Mouse (Mus musculus): ENCODE results near the gene Rbmxl2. TPM values are rescaled to one million over a fixed set of nuclear protein-coding genes. Genes with fewer than 3 reads are reported as not detected.

Gene Rbmxl2
- total RNA-seq (2012; rRNA removed): not detected in 2 replicates
- total RNA-seq (2014; rRNA removed): not detected in 2 replicates
- not detected in 2 replicates for polyA plus RNA-seq (2012; ENCODE audit: insufficient read length, low read depth)

DNA sequence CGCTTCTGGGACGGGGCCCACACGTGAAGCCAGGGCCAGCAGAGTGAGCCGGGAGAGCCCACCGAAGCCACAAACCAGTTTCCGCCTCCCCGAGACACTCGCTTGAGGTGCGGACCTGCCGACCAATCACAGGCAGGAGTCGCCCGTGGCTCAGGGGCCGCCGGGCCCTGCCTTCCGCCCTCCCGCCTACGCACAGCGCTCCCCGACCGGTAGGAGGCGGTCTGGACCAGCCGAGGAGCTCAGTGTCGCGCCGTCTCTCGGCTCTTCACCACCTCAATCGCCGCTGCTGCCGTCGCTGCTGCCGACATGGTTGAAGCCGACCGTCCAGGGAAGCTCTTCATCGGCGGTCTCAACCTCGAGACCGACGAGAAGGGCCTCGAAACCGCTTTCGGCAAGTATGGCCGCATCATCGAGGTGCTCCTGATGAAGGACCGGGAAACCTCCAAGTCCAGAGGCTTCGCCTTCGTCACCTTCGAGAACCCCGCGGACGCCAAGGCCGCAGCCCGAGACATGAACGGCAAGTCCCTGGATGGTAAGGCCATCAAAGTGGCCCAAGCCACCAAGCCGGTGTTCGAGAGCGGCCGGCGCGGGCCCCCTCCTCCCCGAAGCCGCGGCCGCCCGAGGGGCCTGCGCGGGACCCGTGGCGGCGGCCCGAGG, at the start of gene Rbmxl2:
Gene Rbmxl2, plus strand, starts transcription at position 242 of the 657 bp plus-strand sequence.
- no peak for DNase-seq (ENCODE audit: extremely low read depth)
- in situ Hi-C loops (cut with MboI; ENCODE audit: low pct_ligation_motif_present, low pct_unique_long_range_greater_than_20kb, low sequenced_read_pairs): loop anchor here (25.0 kb wide), 1 partner anchor 553 kb away; the partner anchor contains the start of gene Cyb5r2
- H3K36me3 ChIP-seq (replicated peaks in 1 of 2; ENCODE audit: control insufficient read depth in 1 of 2, insufficient read depth in 1 of 2, low read length in 1 of 2): no peaks in the 10 kb centered on the region
- TF ChIP-seq USF2 (conservative IDR thresholded peaks at IDR 0.05; ENCODE audit: low read depth, low read length) (no peak), RCOR1 (conservative IDR thresholded peaks at IDR 0.05; ENCODE audit: low read depth, low read length) (no peak), NRF1 (IDR thresholded peaks at IDR 0.05; ENCODE audit: low read depth, low read length) (no peak), TCF12 (IDR thresholded peaks at IDR 0.05; ENCODE audit: low read depth, low read length) (no peak)
- H3K79me2 ChIP-seq (replicated peaks; ENCODE audit: control insufficient read depth, extremely low read depth, insufficient read depth, poor library complexity, severe bottlenecking): no peaks in the 10 kb centered on the region
- H3K9ac ChIP-seq (ENCODE audit: insufficient read depth, low read depth): no peak within 1 kb of the TSS
- H3K27me3 ChIP-seq (replicated peaks): no peaks in the 10 kb centered on the region
- dilution Hi-C loops (cut with MboI; ENCODE audit: extremely low pct_ligation_motif_present, extremely low pct_unique_long_range_greater_than_20kb, low sequenced_read_pairs): no loop called here
- H3K4me3 ChIP-seq (replicated peaks in 1 of 3; ENCODE audit: low read depth in 2 of 3, low read length in 2 of 3, poor library complexity in 1 of 3): no peak within 1 kb of the TSS
- H3K9me3 ChIP-seq (replicated peaks; ENCODE audit: low read length): peaks cover 13% of the 10 kb centered on the region
- no peak within 1 kb of the TSS for H3K27ac ChIP-seq (ENCODE audit: insufficient read depth, low read depth)
- no peak within 1 kb of the TSS for H3K4me2 ChIP-seq (ENCODE audit: insufficient read depth, low read depth, poor library complexity, severe bottlenecking)
- no peaks in the 10 kb centered on the region for H3K4me1 ChIP-seq (ENCODE audit: control insufficient read depth in 1 of 2, insufficient read depth in 2 of 2)

GRCm38 (mm10) chr7:107166690-107167089, 42.6 kb upstream of the Rbmxl2 start, which contains the start of gene Nlrp14:
Gene Nlrp14, plus strand, starts transcription at chr7:107166990.
- in situ Hi-C loops (cut with MboI; ENCODE audit: low pct_ligation_motif_present, low pct_unique_long_range_greater_than_20kb, low sequenced_read_pairs): no loop called here
- no peaks in the 10 kb centered on the region for H3K4me1 ChIP-seq (ENCODE audit: control insufficient read depth in 1 of 2, insufficient read depth in 2 of 2)
- DNase-seq (ENCODE audit: extremely low read depth): no peak
- no peaks in the 10 kb centered on the region for H3K79me2 ChIP-seq (replicated peaks; ENCODE audit: control insufficient read depth, extremely low read depth, insufficient read depth, poor library complexity, severe bottlenecking)
- peaks cover 4% of the 10 kb centered on the region for H3K27me3 ChIP-seq (replicated peaks)
- H3K9me3 ChIP-seq (replicated peaks; ENCODE audit: low read length): no peaks in the 10 kb centered on the region
- no peak within 1 kb of the TSS for H3K4me2 ChIP-seq (ENCODE audit: insufficient read depth, low read depth, poor library complexity, severe bottlenecking)
- no peaks in the 10 kb centered on the region for H3K36me3 ChIP-seq (replicated peaks in 1 of 2; ENCODE audit: control insufficient read depth in 1 of 2, insufficient read depth in 1 of 2, low read length in 1 of 2)
- dilution Hi-C loops (cut with MboI; ENCODE audit: extremely low pct_ligation_motif_present, extremely low pct_unique_long_range_greater_than_20kb, low sequenced_read_pairs): no loop called here
- H3K9ac ChIP-seq (ENCODE audit: insufficient read depth, low read depth): no peak within 1 kb of the TSS
- no peak within 1 kb of the TSS for H3K27ac ChIP-seq (ENCODE audit: insufficient read depth, low read depth)
- no peak within 1 kb of the TSS for H3K4me3 ChIP-seq (replicated peaks in 1 of 3; ENCODE audit: low read depth in 2 of 3, low read length in 2 of 3, poor library complexity in 1 of 3)
- TF ChIP-seq IRF4 (IDR thresholded peaks at IDR 0.05; ENCODE audit: low read depth, low read length): no peak
- TF ChIP-seq USF1 (IDR thresholded peaks at IDR 0.05; ENCODE audit: low read depth, low read length): no peak
- no peak for TF ChIP-seq ZKSCAN1 (IDR thresholded peaks at IDR 0.05; ENCODE audit: borderline replicate concordance, low read depth, low read length)
- no peak for TF ChIP-seq TBP (conservative IDR thresholded peaks at IDR 0.05; ENCODE audit: low read depth, low read length)
- TF ChIP-seq ZNF384 (IDR thresholded peaks at IDR 0.05; ENCODE audit: low read depth, low read length): no peak
- TF ChIP-seq CTCF (conservative IDR thresholded peaks at IDR 0.05 in 1 of 2, IDR thresholded peaks at IDR 0.05 in 1 of 2; ENCODE audit: low read depth in 2 of 2, low read length in 2 of 2): no peak
- no peak for TF ChIP-seq E2F4 (IDR thresholded peaks at IDR 0.05; ENCODE audit: insufficient replicate concordance, low read depth, low read length)

- H3K36me3 ChIP-seq (replicated peaks in 1 of 2; ENCODE audit: control insufficient read depth in 1 of 2, insufficient read depth in 1 of 2, low read length in 1 of 2): no peaks in the 10 kb centered on the region
- in situ Hi-C loops (cut with MboI; ENCODE audit: low pct_ligation_motif_present, low pct_unique_long_range_greater_than_20kb, low sequenced_read_pairs): no loop called here
- dilution Hi-C loops (cut with MboI; ENCODE audit: extremely low pct_ligation_motif_present, extremely low pct_unique_long_range_greater_than_20kb, low sequenced_read_pairs): no loop called here
- TF ChIP-seq MAFK (IDR thresholded peaks at IDR 0.05; ENCODE audit: insufficient replicate concordance, low read length) (no peak), CTCF (conservative IDR thresholded peaks at IDR 0.05 in 1 of 2, IDR thresholded peaks at IDR 0.05 in 1 of 2; ENCODE audit: low read depth in 2 of 2, low read length in 2 of 2) (peak in 1 of 2 experiments; percentile 59; a peak in 2 of 4 replicates), RAD21 (IDR thresholded peaks at IDR 0.05; ENCODE audit: low read depth, low read length) (peak; percentile 60), RCOR1 (conservative IDR thresholded peaks at IDR 0.05; ENCODE audit: low read depth, low read length) (no peak)
- H3K9ac ChIP-seq (ENCODE audit: insufficient read depth, low read depth): no peak overlapping the region
- DNase-seq (ENCODE audit: extremely low read depth): peak; percentile 11
- no peaks in the 10 kb centered on the region for H3K27me3 ChIP-seq (replicated peaks)
- H3K4me3 ChIP-seq (replicated peaks in 1 of 3; ENCODE audit: low read depth in 2 of 3, low read length in 2 of 3, poor library complexity in 1 of 3): no peak overlapping the region
- H3K79me2 ChIP-seq (replicated peaks; ENCODE audit: control insufficient read depth, extremely low read depth, insufficient read depth, poor library complexity, severe bottlenecking): no peaks in the 10 kb centered on the region
- H3K4me2 ChIP-seq (ENCODE audit: insufficient read depth, low read depth, poor library complexity, severe bottlenecking): no peak overlapping the region
- H3K9me3 ChIP-seq (replicated peaks; ENCODE audit: low read length): no peaks in the 10 kb centered on the region
- no peak overlapping the region for H3K27ac ChIP-seq (ENCODE audit: insufficient read depth, low read depth)
- H3K4me1 ChIP-seq (ENCODE audit: control insufficient read depth in 1 of 2, insufficient read depth in 2 of 2): no peaks in the 10 kb centered on the region
Observed at GRCm38 (mm10) chr7:107180406-107180805, 28.8 kb upstream of the Rbmxl2 start.
